Mouse (Mus musculus) layer of hippocampus, adult 9-11 months (tissue): ENCODE data around the gene Itsn1.
A peak's percentile ranks its signal among the peaks of the same experiment; 100 is the strongest.

ENCODE experiments used
- DNase-seq: peaks from one replicate; pipeline ENCODE4 v3.0.0; 2022

Gene Itsn1

GRCm38 (mm10) chr16:91822325-91822724 is 93.2 kb downstream of the Itsn1 start:
- no peak for DNase-seq

- DNase-seq = no peak
Observed at GRCm38 (mm10) chr16:91822759-91823158, 93.7 kb downstream of the Itsn1 start.

- DNase-seq = peak; percentile 38
Observed at GRCm38 (mm10) chr16:91825774-91826325, 96.8 kb downstream of the Itsn1 start.

GRCm38 (mm10) chr16:91826893-91827292 is 97.8 kb downstream of the Itsn1 start:
- no peak for DNase-seq

- no peak for DNase-seq
Observed at GRCm38 (mm10) chr16:91827456-91827855, 98.4 kb downstream of the Itsn1 start.

- DNase-seq = no peak
Observed at GRCm38 (mm10) chr16:91828160-91828559, 99.1 kb downstream of the Itsn1 start.

GRCm38 (mm10) chr16:91828603-91829002 is 99.5 kb downstream of the Itsn1 start:
- DNase-seq = no peak

- no peak for DNase-seq
Observed at GRCm38 (mm10) chr16:91829121-91829520, 100.0 kb downstream of the Itsn1 start.

- DNase-seq = no peak
Observed at GRCm38 (mm10) chr16:91830260-91830659, 101.2 kb downstream of the Itsn1 start.

GRCm38 (mm10) chr16:91833121-91833520 is 104.0 kb downstream of the Itsn1 start:
- DNase-seq = no peak

GRCm38 (mm10) chr16:91833558-91833957 is 104.5 kb downstream of the Itsn1 start:
- no peak for DNase-seq

GRCm38 (mm10) chr16:91833981-91834380 is 104.9 kb downstream of the Itsn1 start:
- DNase-seq = no peak

- DNase-seq = no peak
Observed at GRCm38 (mm10) chr16:91835790-91836189, 106.7 kb downstream of the Itsn1 start.

GRCm38 (mm10) chr16:91836592-91837557 is 107.8 kb downstream of the Itsn1 start:
- DNase-seq = no peak

- no peak for DNase-seq
Observed at GRCm38 (mm10) chr16:91837558-91838041, 108.5 kb downstream of the Itsn1 start.

GRCm38 (mm10) chr16:91838771-91839170 is 109.7 kb downstream of the Itsn1 start:
- no peak for DNase-seq

GRCm38 (mm10) chr16:91839462-91839861 is 110.4 kb downstream of the Itsn1 start:
- DNase-seq = no peak

- no peak for DNase-seq
Observed at GRCm38 (mm10) chr16:91841026-91841630, 112.0 kb downstream of the Itsn1 start.

GRCm38 (mm10) chr16:91846089-91846741 is 117.1 kb downstream of the Itsn1 start:
- no peak for DNase-seq

- no peak for DNase-seq
Observed at GRCm38 (mm10) chr16:91847525-91848225, 118.6 kb downstream of the Itsn1 start.

GRCm38 (mm10) chr16:91848505-91848904 is 119.4 kb downstream of the Itsn1 start:
- DNase-seq = no peak

- no peak for DNase-seq
Observed at GRCm38 (mm10) chr16:91848906-91849603, 120.0 kb downstream of the Itsn1 start.
